Mouse (Mus musculus): Measurements from ENCODE around the gene Grifin.

The Grifin gene

GRCm38 (mm10) chr5:140545651-140546050, 19.2 kb downstream of the Grifin start:
- DNase-seq = no peak

- DNase-seq = peak; percentile 76 to 86
These were observed 21.9 kb downstream of the Grifin start for GRCm38 (mm10) chr5:140542811-140543575.

GRCm38 (mm10) chr5:140540106-140540505, 24.8 kb downstream of the Grifin start:
- DNase-seq = peak; percentile 89 to 94

- DNase-seq = no peak
These were observed 26.7 kb downstream of the Grifin start for GRCm38 (mm10) chr5:140538111-140538683.

GRCm38 (mm10) chr5:140526754-140527153, 38.1 kb downstream of the Grifin start:
- DNase-seq = no peak

- DNase-seq = no peak
These were observed 43.7 kb downstream of the Grifin start for GRCm38 (mm10) chr5:140521196-140521595.

GRCm38 (mm10) chr5:140517921-140518230, 47.0 kb downstream of the Grifin start:
- no peak for DNase-seq

- DNase-seq = no peak
These were observed 47.5 kb downstream of the Grifin start for GRCm38 (mm10) chr5:140517159-140517920.

- DNase-seq = no peak
These were observed 49.9 kb downstream of the Grifin start for GRCm38 (mm10) chr5:140514799-140515486.

- DNase-seq = no peak
These were observed 51.0 kb downstream of the Grifin start for GRCm38 (mm10) chr5:140513921-140514320.
